Mouse (Mus musculus): Measurements from ENCODE around the gene Siglec1. TPM values are rescaled to one million over a fixed set of nuclear protein-coding genes. Genes with fewer than 3 reads are reported as not detected.

The Siglec1 gene
- polyA plus RNA-seq, 1 experiment from 2014 or later: 0.34 TPM

- no peak overlapping the region for H3K9ac ChIP-seq (ENCODE audit: low read length)
- H3K4me1 ChIP-seq (replicated peaks; ENCODE audit: control insufficient read depth, insufficient read depth, low read length): peaks cover 18% of the 10 kb centered on the region
- H3K27ac ChIP-seq (ENCODE audit: low read length): no peak overlapping the region
- H3K4me3 ChIP-seq (ENCODE audit: low read length): no peak overlapping the region
- no peaks in the 10 kb centered on the region for H3K36me3 ChIP-seq (ENCODE audit: control insufficient read depth, insufficient read depth, low read length)
- no peak overlapping the region for H3K4me2 ChIP-seq (ENCODE audit: low read depth, low read length)
- 71% methylated on average over 9 of the region's 9 CpGs for WGBS
- peaks cover 29% of the 10 kb centered on the region for H3K27me3 ChIP-seq (ENCODE audit: control insufficient read depth, insufficient read depth, low read depth, low read length)
- H3K9me3 ChIP-seq (ENCODE audit: control insufficient read depth, low read length): no peaks in the 10 kb centered on the region
- ATAC-seq (ENCODE audit: low read depth): no peak
Measured at GRCm38 (mm10) chr2:131059781-131060540, 26.6 kb downstream of the Siglec1 start.

GRCm38 (mm10) chr2:131059377-131059776 is 27.2 kb downstream of the Siglec1 start:
- peaks cover 29% of the 10 kb centered on the region for H3K27me3 ChIP-seq (ENCODE audit: control insufficient read depth, insufficient read depth, low read depth, low read length)
- no peak overlapping the region for H3K27ac ChIP-seq (ENCODE audit: low read length)
- no peaks in the 10 kb centered on the region for H3K9me3 ChIP-seq (ENCODE audit: control insufficient read depth, low read length)
- H3K9ac ChIP-seq (ENCODE audit: low read length): no peak overlapping the region
- no peaks in the 10 kb centered on the region for H3K36me3 ChIP-seq (ENCODE audit: control insufficient read depth, insufficient read depth, low read length)
- peak; percentile 41; the same call in 1 of the 2 replicates for ATAC-seq (ENCODE audit: low read depth)
- no peak overlapping the region for H3K4me2 ChIP-seq (ENCODE audit: low read depth, low read length)
- no peak overlapping the region for H3K4me3 ChIP-seq (ENCODE audit: low read length)
- peaks cover 19% of the 10 kb centered on the region for H3K4me1 ChIP-seq (replicated peaks; ENCODE audit: control insufficient read depth, insufficient read depth, low read length)
- 12% methylated on average over 1 of the region's 1 CpGs for WGBS

- H3K4me1 ChIP-seq (replicated peaks; ENCODE audit: control insufficient read depth, insufficient read depth, low read length): peaks cover 26% of the 10 kb centered on the region
Measured at GRCm38 (mm10) chr2:131058672-131059071, 27.9 kb downstream of the Siglec1 start.

GRCm38 (mm10) chr2:131056191-131056590 is 30.4 kb downstream of the Siglec1 start:
- H3K4me2 ChIP-seq (ENCODE audit: low read depth, low read length): peak overlapping the region; percentile 3
- peaks cover 23% of the 10 kb centered on the region for H3K4me1 ChIP-seq (replicated peaks; ENCODE audit: control insufficient read depth, insufficient read depth, low read length)
- H3K27ac ChIP-seq (ENCODE audit: low read length): no peak overlapping the region
- H3K36me3 ChIP-seq (ENCODE audit: control insufficient read depth, insufficient read depth, low read length): no peaks in the 10 kb centered on the region
- H3K27me3 ChIP-seq (ENCODE audit: control insufficient read depth, insufficient read depth, low read depth, low read length): peaks cover 42% of the 10 kb centered on the region
- H3K9ac ChIP-seq (ENCODE audit: low read length): no peak overlapping the region
- no peak overlapping the region for H3K4me3 ChIP-seq (ENCODE audit: low read length)
- ATAC-seq (ENCODE audit: low read depth): peak; percentile 49; the same call in 1 of the 2 replicates
- no peaks in the 10 kb centered on the region for H3K9me3 ChIP-seq (ENCODE audit: control insufficient read depth, low read length)
- 2% methylated on average over 10 of the region's 10 CpGs for WGBS

More at GRCm38 (mm10) chr2:131058672-131059071, 27.9 kb downstream of the Siglec1 start:
- Histone ChIP-seq H3K9ac (ENCODE audit: low read length) (no peak overlapping the region), H3K4me2 (ENCODE audit: low read depth, low read length) (no peak overlapping the region), H3K9me3 (ENCODE audit: control insufficient read depth, low read length) (no peaks in the 10 kb centered on the region), H3K4me3 (ENCODE audit: low read length) (no peak overlapping the region), H3K27me3 (ENCODE audit: control insufficient read depth, insufficient read depth, low read depth, low read length) (peaks cover 32% of the 10 kb centered on the region), H3K36me3 (ENCODE audit: control insufficient read depth, insufficient read depth, low read length) (no peaks in the 10 kb centered on the region), H3K27ac (ENCODE audit: low read length) (no peak overlapping the region)
- 89% methylated on average over 8 of the region's 8 CpGs for WGBS
- ATAC-seq (ENCODE audit: low read depth): no peak

- Histone ChIP-seq H3K27me3 (ENCODE audit: control insufficient read depth, insufficient read depth, low read depth, low read length) (peaks cover 43% of the 10 kb centered on the region), H3K4me2 (ENCODE audit: low read depth, low read length) (peak overlapping the region; percentile 3; the same call in 1 of the 2 replicates), H3K27ac (ENCODE audit: low read length) (no peak overlapping the region), H3K9ac (ENCODE audit: low read length) (no peak overlapping the region), H3K9me3 (ENCODE audit: control insufficient read depth, low read length) (no peaks in the 10 kb centered on the region), H3K4me1 (replicated peaks; ENCODE audit: control insufficient read depth, insufficient read depth, low read length) (peaks cover 23% of the 10 kb centered on the region), H3K36me3 (ENCODE audit: control insufficient read depth, insufficient read depth, low read length) (no peaks in the 10 kb centered on the region), H3K4me3 (ENCODE audit: low read length) (no peak overlapping the region)
- peak; percentile 38; the same call in 1 of the 2 replicates for ATAC-seq (ENCODE audit: low read depth)
- WGBS: 4% methylated on average over 10 of the region's 10 CpGs
Measured at GRCm38 (mm10) chr2:131055631-131056030, 30.9 kb downstream of the Siglec1 start.

GRCm38 (mm10) chr2:131054646-131055264 is 31.8 kb downstream of the Siglec1 start:
- Histone ChIP-seq H3K4me2 (ENCODE audit: low read depth, low read length) (peak overlapping the region; percentile 46), H3K9ac (ENCODE audit: low read length) (no peak overlapping the region), H3K36me3 (ENCODE audit: control insufficient read depth, insufficient read depth, low read length) (no peaks in the 10 kb centered on the region), H3K4me3 (ENCODE audit: low read length) (peak overlapping the region; percentile 34), H3K4me1 (replicated peaks; ENCODE audit: control insufficient read depth, insufficient read depth, low read length) (peaks cover 20% of the 10 kb centered on the region), H3K27me3 (ENCODE audit: control insufficient read depth, insufficient read depth, low read depth, low read length) (peaks cover 43% of the 10 kb centered on the region), H3K27ac (ENCODE audit: low read length) (no peak overlapping the region), H3K9me3 (ENCODE audit: control insufficient read depth, low read length) (no peaks in the 10 kb centered on the region)
- ATAC-seq (ENCODE audit: low read depth): no peak
- WGBS: 5% methylated on average over 21 of the region's 21 CpGs

GRCm38 (mm10) chr2:131053851-131054645 is 32.5 kb downstream of the Siglec1 start:
- no peaks in the 10 kb centered on the region for H3K36me3 ChIP-seq (ENCODE audit: control insufficient read depth, insufficient read depth, low read length)
- no peaks in the 10 kb centered on the region for H3K9me3 ChIP-seq (ENCODE audit: control insufficient read depth, low read length)
- H3K4me3 ChIP-seq (ENCODE audit: low read length): peak overlapping the region; percentile 34
- peak overlapping the region; percentile 46 for H3K4me2 ChIP-seq (ENCODE audit: low read depth, low read length)
- peaks cover 14% of the 10 kb centered on the region for H3K4me1 ChIP-seq (replicated peaks; ENCODE audit: control insufficient read depth, insufficient read depth, low read length)
- H3K9ac ChIP-seq (ENCODE audit: low read length): 0 out of 2 replicates have a peak overlapping the region, but pooled peaks have one; percentile 7
- H3K27me3 ChIP-seq (ENCODE audit: control insufficient read depth, insufficient read depth, low read depth, low read length): peaks cover 43% of the 10 kb centered on the region
- 3% methylated on average over 45 of the region's 45 CpGs for WGBS
- H3K27ac ChIP-seq (ENCODE audit: low read length): no peak overlapping the region
- no peak; the same call in 1 of the 2 replicates for ATAC-seq (ENCODE audit: low read depth)

- 69% methylated on average over 6 of the region's 6 CpGs for WGBS
- Histone ChIP-seq H3K4me2 (ENCODE audit: low read depth, low read length) (no peak overlapping the region), H3K27ac (ENCODE audit: low read length) (no peak overlapping the region), H3K9me3 (ENCODE audit: control insufficient read depth, low read length) (no peaks in the 10 kb centered on the region), H3K36me3 (ENCODE audit: control insufficient read depth, insufficient read depth, low read length) (no peaks in the 10 kb centered on the region), H3K4me1 (replicated peaks; ENCODE audit: control insufficient read depth, insufficient read depth, low read length) (peaks cover 14% of the 10 kb centered on the region), H3K9ac (ENCODE audit: low read length) (no peak overlapping the region), H3K27me3 (ENCODE audit: control insufficient read depth, insufficient read depth, low read depth, low read length) (peaks cover 43% of the 10 kb centered on the region), H3K4me3 (ENCODE audit: low read length) (no peak overlapping the region)
- no peak for ATAC-seq (ENCODE audit: low read depth)
Measured at GRCm38 (mm10) chr2:131052862-131053418, 33.6 kb downstream of the Siglec1 start.

Data from lung, embryonic 16.5 days (tissue).